Mouse (Mus musculus): Measurements from ENCODE around the gene Alox15.

DNA sequence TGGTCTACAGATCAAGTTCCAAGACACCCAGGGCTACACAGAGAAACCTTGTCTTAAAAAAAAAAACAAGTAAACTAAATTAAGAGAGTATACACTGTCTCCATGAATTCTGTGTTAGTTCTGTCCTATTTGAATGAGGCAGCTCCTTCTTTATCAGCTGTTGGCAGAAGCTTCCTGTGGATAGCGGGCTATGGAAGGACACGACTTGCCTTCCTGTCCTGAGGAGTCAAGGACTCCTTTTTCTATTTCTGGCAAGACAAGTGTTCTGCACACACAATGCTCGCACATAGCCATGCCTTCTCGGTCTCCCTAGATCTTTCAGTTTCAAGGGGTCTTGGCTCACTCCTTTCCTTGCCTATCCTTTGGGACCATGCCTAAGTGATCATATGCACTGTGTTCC lies 49.5 kb downstream of the Alox15 start:
- TF ChIP-seq CTCF (IDR thresholded peaks at IDR 0.05; ENCODE audit: borderline replicate concordance, control insufficient read depth, extremely low read depth, insufficient read depth, low read length, poor library complexity) = no peak
- no peak for TF ChIP-seq POLR2A (IDR thresholded peaks at IDR 0.05; ENCODE audit: control insufficient read depth, extremely low read depth, insufficient read depth, low read length, poor library complexity)

Data from thymus, adult 2 months (tissue).